Mouse (Mus musculus): ENCODE results near the gene Gast. TPM values are rescaled to one million over a fixed set of nuclear protein-coding genes. Genes with fewer than 3 reads are reported as not detected.
"Not testable (repeated sequence)": the region's sequence is repeated elsewhere in the genome, so short reads cannot be mapped to it uniquely, and the experiment has no call there.

Gene Gast
- polyA plus RNA-seq, 1 experiment from 2014 or later: 0.50 TPM

DNA sequence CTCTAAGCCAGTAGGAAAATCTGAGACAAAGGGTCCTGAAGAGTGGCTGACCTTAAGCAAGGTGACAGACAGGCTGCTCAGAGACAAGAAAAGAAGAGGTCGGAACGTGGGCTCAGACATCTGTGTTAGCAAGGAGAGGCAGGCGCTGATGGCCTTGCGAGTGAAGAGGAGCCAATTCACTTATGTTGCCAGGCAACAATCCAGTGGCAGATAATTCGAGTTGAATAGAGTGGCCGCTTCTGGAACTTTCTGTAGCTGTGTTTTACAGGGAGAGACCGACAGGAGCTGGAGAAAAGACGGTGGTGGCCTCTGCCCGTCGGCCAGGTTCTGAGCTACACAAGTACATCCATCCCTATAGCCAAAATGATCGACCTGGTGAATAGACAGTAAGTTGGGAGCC is 6.9 kb upstream of the Gast start:
- WGBS: 30% methylated on average over 11 of the region's 11 CpGs
- Histone ChIP-seq H3K27me3 (ENCODE audit: control insufficient read depth, insufficient read depth, low read length) (no peaks in the 10 kb centered on the region), H3K4me2 (replicated peaks) (no peak overlapping the region), H3K9me3 (ENCODE audit: control insufficient read depth, low read length) (no peaks in the 10 kb centered on the region), H3K4me3 (replicated peaks; ENCODE audit: low read length) (no peak overlapping the region), H3K36me3 (replicated peaks; ENCODE audit: control insufficient read depth, insufficient read depth) (peaks cover 4% of the 10 kb centered on the region), H3K9ac (no peak overlapping the region), H3K27ac (peak overlapping the region; percentile 64; the same call in 1 of the 2 replicates), H3K4me1 (replicated peaks; ENCODE audit: control insufficient read depth, insufficient read depth, low read length) (peaks cover 22% of the 10 kb centered on the region)
- DNase-seq (ENCODE audit: low spot score): no peak
- ATAC-seq (ENCODE audit: low FRiP score): no peak

DNA sequence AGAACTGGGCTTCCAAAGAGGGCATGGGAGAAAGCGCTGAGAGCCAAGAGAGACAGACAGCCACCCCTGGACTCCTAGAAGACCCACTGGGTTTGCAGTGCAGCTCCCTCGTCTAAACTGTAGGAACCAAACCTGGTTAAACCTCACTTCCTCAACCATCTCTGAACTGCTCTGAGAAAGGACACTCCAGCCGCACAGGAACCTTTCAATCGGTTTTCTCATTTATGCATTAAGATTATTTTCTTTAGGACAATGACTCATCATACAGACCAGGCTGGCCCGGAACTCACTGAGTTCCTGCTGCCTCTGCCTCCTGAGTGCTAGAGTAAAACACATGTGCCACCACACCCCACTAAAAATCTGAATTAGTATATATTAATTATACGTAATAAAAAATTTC is 6.4 kb upstream of the Gast start:
- ATAC-seq (ENCODE audit: low FRiP score) (no peak), DNase-seq (ENCODE audit: low spot score) (no peak)
- Histone ChIP-seq H3K9ac (no peak overlapping the region), H3K4me1 (replicated peaks; ENCODE audit: control insufficient read depth, insufficient read depth, low read length) (peaks cover 26% of the 10 kb centered on the region), H3K27ac (0 out of 2 replicates have a peak overlapping the region, but pooled peaks have one; percentile 17), H3K36me3 (replicated peaks; ENCODE audit: control insufficient read depth, insufficient read depth) (no peaks in the 10 kb centered on the region), H3K9me3 (ENCODE audit: control insufficient read depth, low read length) (no peaks in the 10 kb centered on the region), H3K4me2 (replicated peaks) (no peak overlapping the region), H3K4me3 (replicated peaks; ENCODE audit: low read length) (no peak overlapping the region), H3K27me3 (ENCODE audit: control insufficient read depth, insufficient read depth, low read length) (no peaks in the 10 kb centered on the region)
- WGBS: 81% methylated on average over 6 of the region's 6 CpGs

DNA sequence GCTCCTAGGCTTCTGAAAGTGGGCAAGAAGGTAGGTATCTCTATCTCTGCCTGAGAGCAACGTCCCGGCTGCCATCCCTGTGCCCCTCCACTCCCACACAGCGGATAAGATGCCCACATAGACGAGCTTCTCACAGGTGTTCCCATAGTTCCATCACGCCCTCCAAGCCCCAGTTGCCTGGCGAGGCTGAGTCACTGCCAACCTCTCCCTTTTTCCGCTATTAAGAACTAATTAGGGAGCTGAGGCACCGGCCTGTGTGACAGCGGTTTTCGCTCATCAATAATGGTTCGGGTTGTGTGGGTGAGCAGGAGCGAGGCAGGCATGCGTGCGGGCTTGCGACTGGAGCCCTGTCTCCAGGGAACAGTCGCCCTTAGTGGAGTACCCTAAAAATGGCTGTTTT is 4.0 kb upstream of the Gast start:
- Histone ChIP-seq H3K27me3 (ENCODE audit: control insufficient read depth, insufficient read depth, low read length) (no peaks in the 10 kb centered on the region), H3K4me1 (replicated peaks; ENCODE audit: control insufficient read depth, insufficient read depth, low read length) (peaks cover 44% of the 10 kb centered on the region), H3K4me3 (replicated peaks; ENCODE audit: low read length) (no peak overlapping the region), H3K9me3 (ENCODE audit: control insufficient read depth, low read length) (no peaks in the 10 kb centered on the region), H3K36me3 (replicated peaks; ENCODE audit: control insufficient read depth, insufficient read depth) (no peaks in the 10 kb centered on the region), H3K4me2 (replicated peaks) (0 out of 2 replicates have a peak overlapping the region, but pooled peaks have one; percentile 7), H3K9ac (0 out of 2 replicates have a peak overlapping the region, but pooled peaks have one; percentile 31), H3K27ac (no peak overlapping the region)
- ATAC-seq (ENCODE audit: low FRiP score): no peak; the same call in 1 of the 2 replicates
- no peak for DNase-seq (ENCODE audit: low spot score)
- WGBS: 35% methylated on average over 16 of the region's 16 CpGs

DNA sequence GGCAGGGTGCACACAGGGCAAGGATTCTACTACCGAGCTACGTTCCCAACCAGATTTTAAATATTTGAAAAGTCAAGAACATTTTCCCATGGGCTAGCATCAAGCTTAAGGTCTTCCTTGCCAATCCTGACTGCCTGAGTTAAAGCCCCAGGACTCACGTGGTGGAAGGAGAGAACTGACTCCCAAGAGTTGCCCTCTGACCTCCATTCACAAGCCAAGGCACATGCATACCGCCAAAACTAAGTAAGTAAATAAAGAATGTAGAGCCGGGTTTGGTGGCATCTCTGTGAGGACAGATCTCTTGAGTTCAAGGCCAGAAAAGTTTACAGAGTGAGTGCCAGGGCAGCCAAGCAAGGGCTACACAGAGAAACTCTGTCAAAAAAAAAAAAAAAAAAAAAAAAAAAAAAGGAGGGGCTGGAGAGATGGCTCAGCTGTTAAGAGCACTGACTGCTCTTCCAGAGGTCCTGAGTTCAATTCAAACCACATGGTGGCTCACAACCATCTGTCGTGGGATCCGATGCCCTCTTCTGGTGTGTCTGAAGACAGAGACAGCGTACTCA is 3.3 kb upstream of the Gast start:
- peaks cover 48% of the 10 kb centered on the region for H3K4me1 ChIP-seq (replicated peaks; ENCODE audit: control insufficient read depth, insufficient read depth, low read length)
- not testable (repeated sequence) for ATAC-seq (ENCODE audit: low FRiP score); H3K9ac ChIP-seq; H3K27me3 ChIP-seq (ENCODE audit: control insufficient read depth, insufficient read depth, low read length); H3K27ac ChIP-seq; H3K9me3 ChIP-seq (ENCODE audit: control insufficient read depth, low read length); DNase-seq (ENCODE audit: low spot score); H3K4me2 ChIP-seq (replicated peaks); H3K4me3 ChIP-seq (replicated peaks; ENCODE audit: low read length); H3K36me3 ChIP-seq (replicated peaks; ENCODE audit: control insufficient read depth, insufficient read depth)
- 55% methylated on average over 8 of the region's 8 CpGs for WGBS

DNA sequence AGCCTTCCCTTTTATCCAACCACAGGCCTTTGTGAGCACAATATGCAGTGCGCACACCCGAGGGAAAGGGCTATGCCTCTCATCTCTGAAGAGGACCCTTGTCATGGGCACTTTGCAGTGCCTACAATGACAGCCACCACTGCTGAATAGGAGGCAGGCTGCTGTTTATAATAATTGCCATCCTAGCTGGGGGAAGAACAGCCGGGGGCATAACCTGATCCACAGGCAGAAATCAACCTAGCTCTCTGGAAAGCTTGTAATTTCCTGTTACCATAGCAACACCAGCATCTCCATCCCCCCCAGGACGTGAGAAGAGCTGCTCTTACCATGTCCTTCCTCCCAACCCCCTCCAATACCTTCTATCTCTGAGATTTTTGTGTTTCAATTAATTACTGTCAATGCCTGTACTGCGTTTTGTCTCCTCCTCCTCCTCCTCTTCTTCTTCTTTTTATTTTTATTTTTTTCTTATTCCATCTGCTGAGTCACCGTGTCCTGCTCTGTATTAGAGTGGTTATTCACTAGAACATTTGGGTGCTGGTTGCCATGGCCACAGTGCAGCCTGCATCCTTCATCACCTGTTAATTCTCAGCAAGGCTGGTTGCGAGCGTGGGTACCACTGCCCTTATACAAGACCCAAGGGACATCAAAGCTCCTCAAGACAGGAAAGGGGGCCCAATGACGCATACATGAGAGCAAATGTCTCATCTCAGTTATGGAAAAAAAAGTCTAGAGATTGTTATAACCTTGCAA is 1.3 kb upstream of the Gast start:
- H3K4me2 ChIP-seq (replicated peaks): peak overlapping the region; percentile 28
- ATAC-seq (ENCODE audit: low FRiP score): peak; percentile 82
- H3K36me3 ChIP-seq (replicated peaks; ENCODE audit: control insufficient read depth, insufficient read depth): no peaks in the 10 kb centered on the region
- no peaks in the 10 kb centered on the region for H3K9me3 ChIP-seq (ENCODE audit: control insufficient read depth, low read length)
- WGBS: 25% methylated on average over 9 of the region's 9 CpGs
- H3K4me1 ChIP-seq (replicated peaks; ENCODE audit: control insufficient read depth, insufficient read depth, low read length): peaks cover 56% of the 10 kb centered on the region
- no peak overlapping the region for H3K4me3 ChIP-seq (replicated peaks; ENCODE audit: low read length)
- no peaks in the 10 kb centered on the region for H3K27me3 ChIP-seq (ENCODE audit: control insufficient read depth, insufficient read depth, low read length)
- H3K9ac ChIP-seq: no peak overlapping the region
- peak; percentile 70 for DNase-seq (ENCODE audit: low spot score)
- peak overlapping the region; percentile 84 for H3K27ac ChIP-seq

DNA sequence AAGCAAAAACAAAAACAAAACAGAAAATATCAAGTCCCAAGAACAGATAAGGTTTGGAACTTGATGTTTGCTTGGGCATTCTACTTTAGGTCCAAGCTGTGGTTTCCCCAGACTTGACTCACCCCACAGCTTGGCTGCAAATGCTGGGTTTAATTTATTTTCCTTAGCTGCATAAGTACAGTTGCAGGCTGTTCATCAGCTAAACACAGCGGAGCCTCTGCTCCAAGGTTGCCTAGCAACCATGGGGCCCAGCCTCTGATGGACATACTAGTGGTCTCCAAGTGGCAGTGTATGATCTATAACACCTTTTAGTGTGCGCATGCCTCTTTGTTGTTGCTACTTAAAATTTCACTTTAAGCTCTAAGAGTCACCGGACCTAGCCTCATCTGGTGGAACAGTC is 1.5 kb downstream of the Gast start:
- DNase-seq (ENCODE audit: low spot score) (peak; percentile 59), ATAC-seq (ENCODE audit: low FRiP score) (peak; percentile 39)
- Histone ChIP-seq H3K36me3 (replicated peaks; ENCODE audit: control insufficient read depth, insufficient read depth) (no peaks in the 10 kb centered on the region), H3K4me3 (replicated peaks; ENCODE audit: low read length) (no peak overlapping the region), H3K9ac (no peak overlapping the region), H3K9me3 (ENCODE audit: control insufficient read depth, low read length) (no peaks in the 10 kb centered on the region), H3K4me2 (replicated peaks) (no peak overlapping the region), H3K27me3 (ENCODE audit: control insufficient read depth, insufficient read depth, low read length) (no peaks in the 10 kb centered on the region), H3K4me1 (replicated peaks; ENCODE audit: control insufficient read depth, insufficient read depth, low read length) (peaks cover 44% of the 10 kb centered on the region), H3K27ac (peak overlapping the region; percentile 62)
- WGBS: 27% methylated on average over 3 of the region's 3 CpGs

DNA sequence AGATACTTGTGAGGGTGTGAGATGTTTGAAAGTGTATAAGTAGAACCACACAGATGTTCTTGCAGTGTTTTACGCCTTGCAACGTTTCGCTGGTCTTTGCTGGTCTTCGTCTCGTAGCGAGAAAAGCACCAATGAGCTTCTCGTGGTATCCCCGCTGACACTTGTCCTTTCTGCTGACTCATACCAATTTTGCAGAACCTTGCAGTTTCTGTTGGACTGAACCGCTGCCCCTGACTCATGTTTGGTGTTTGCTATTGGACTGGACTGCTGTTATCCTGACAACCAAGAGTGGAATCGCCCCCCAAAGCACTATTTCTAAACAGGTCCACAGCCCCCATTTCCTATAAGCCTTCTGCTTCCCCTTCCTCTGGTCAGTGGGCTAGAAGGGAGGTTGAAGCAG is 10.1 kb downstream of the Gast start:
- Histone ChIP-seq H3K9ac (no peak overlapping the region), H3K4me3 (replicated peaks; ENCODE audit: low read length) (no peak overlapping the region), H3K4me1 (replicated peaks; ENCODE audit: control insufficient read depth, insufficient read depth, low read length) (no peaks in the 10 kb centered on the region), H3K9me3 (ENCODE audit: control insufficient read depth, low read length) (no peaks in the 10 kb centered on the region), H3K27me3 (ENCODE audit: control insufficient read depth, insufficient read depth, low read length) (no peaks in the 10 kb centered on the region), H3K27ac (no peak overlapping the region), H3K4me2 (replicated peaks) (no peak overlapping the region), H3K36me3 (replicated peaks; ENCODE audit: control insufficient read depth, insufficient read depth) (no peaks in the 10 kb centered on the region)
- WGBS: 93% methylated on average over 10 of the region's 10 CpGs
- DNase-seq (ENCODE audit: low spot score) (no peak), ATAC-seq (ENCODE audit: low FRiP score) (no peak)

DNA sequence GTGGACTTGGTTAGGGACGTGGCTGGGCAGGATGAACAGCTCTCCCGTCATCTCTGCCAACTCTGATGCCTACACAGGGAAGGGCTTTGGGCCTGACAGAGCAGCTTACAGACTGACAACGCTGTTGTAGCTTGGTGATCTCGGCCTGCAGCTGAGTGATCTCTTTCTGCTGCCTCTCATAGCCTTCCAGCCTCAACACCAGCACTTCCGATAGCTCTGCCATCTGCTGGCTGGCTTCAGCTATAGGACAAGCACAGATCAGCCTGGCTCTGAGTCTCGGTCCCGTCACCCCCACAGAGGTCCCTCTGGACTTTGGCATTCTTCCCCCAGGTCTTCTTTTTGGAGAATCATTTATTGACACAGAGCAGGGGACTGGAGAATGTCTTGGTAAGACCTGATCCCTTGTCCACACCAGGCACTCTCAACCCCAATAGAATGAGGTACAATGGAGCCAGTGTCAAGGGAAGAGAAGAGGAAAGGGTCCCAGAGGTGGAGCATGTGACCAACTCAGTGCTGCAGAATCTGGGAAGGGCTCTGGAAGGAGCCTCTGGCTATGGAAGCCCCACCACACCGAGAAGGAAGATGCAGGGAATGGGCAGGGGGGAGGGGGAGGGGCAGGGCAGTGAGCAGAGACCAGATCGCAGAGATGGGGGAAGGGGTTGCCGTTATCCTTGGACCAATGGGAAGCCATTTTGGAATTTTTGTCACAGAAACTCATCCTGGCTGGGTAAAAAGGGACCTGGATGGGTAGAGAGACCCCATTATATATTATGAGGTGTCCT is 18.1 kb downstream of the Gast start:
- no peaks in the 10 kb centered on the region; the same call in 1 of the 2 replicates for H3K27me3 ChIP-seq (ENCODE audit: control insufficient read depth, insufficient read depth, low read length)
- H3K9ac ChIP-seq: no peak overlapping the region
- H3K4me2 ChIP-seq (replicated peaks): no peak overlapping the region
- 35% methylated on average over 10 of the region's 10 CpGs for WGBS
- no peak overlapping the region for H3K4me3 ChIP-seq (replicated peaks; ENCODE audit: low read length)
- H3K27ac ChIP-seq: 0 out of 2 replicates have a peak overlapping the region, but pooled peaks have one; percentile 32
- ATAC-seq (ENCODE audit: low FRiP score) (0 out of 2 replicates have a peak, but pooled peaks have one; percentile 16), DNase-seq (ENCODE audit: low spot score) (peak; percentile 68)
- peaks cover 6% of the 10 kb centered on the region; the same call in 1 of the 2 replicates for H3K36me3 ChIP-seq (replicated peaks; ENCODE audit: control insufficient read depth, insufficient read depth)
- no peaks in the 10 kb centered on the region for H3K9me3 ChIP-seq (ENCODE audit: control insufficient read depth, low read length)
- peaks cover 18% of the 10 kb centered on the region for H3K4me1 ChIP-seq (replicated peaks; ENCODE audit: control insufficient read depth, insufficient read depth, low read length)
